Mouse (Mus musculus): ENCODE data around the gene Olfr1314. TPM values are rescaled to one million over a fixed set of nuclear protein-coding genes. Genes with fewer than 3 reads are reported as not detected.

The Olfr1314 gene
- not detected in 2 replicates for polyA plus RNA-seq (2014; fragmentation: Nextera tagmentation; extraction: Ambion mirVana)

GRCm38 (mm10) chr2:112096681-112097080, at the start of gene Olfr1314:
Gene Olfr1314, minus strand, starts transcription at chr2:112096781.
- Histone ChIP-seq H3K4me3 (ENCODE audit: low read depth, low read length) (no peak within 1 kb of the TSS), H3K4me1 (ENCODE audit: control insufficient read depth, insufficient read depth, low read length) (no peaks in the 10 kb centered on the region), H3K4me2 (no peak within 1 kb of the TSS), H3K9ac (ENCODE audit: low read length) (no peak within 1 kb of the TSS), H3K27me3 (ENCODE audit: control insufficient read depth, insufficient read depth, low read length) (no peaks in the 10 kb centered on the region), H3K36me3 (ENCODE audit: control insufficient read depth, insufficient read depth, low read length) (no peaks in the 10 kb centered on the region), H3K9me3 (ENCODE audit: control insufficient read depth, low read length) (no peaks in the 10 kb centered on the region), H3K27ac (ENCODE audit: low read depth, low read length) (no peak within 1 kb of the TSS)
- DNase-seq (ENCODE audit: low spot score, missing footprints), result no peak
- no peak for ATAC-seq (ENCODE audit: low FRiP score)

- no peak within 1 kb of the TSS for H3K4me2 ChIP-seq
- no peak within 1 kb of the TSS for H3K4me3 ChIP-seq (ENCODE audit: low read depth, low read length)
- ATAC-seq (ENCODE audit: low FRiP score), result no peak
- WGBS, result 78% methylated on average over 2 of the region's 2 CpGs
- H3K27me3 ChIP-seq (ENCODE audit: control insufficient read depth, insufficient read depth, low read length), result no peaks in the 10 kb centered on the region
- H3K9ac ChIP-seq (ENCODE audit: low read length), result no peak within 1 kb of the TSS
- no peaks in the 10 kb centered on the region for H3K4me1 ChIP-seq (ENCODE audit: control insufficient read depth, insufficient read depth, low read length)
- no peak for DNase-seq (ENCODE audit: low spot score, missing footprints)
- H3K27ac ChIP-seq (ENCODE audit: low read depth, low read length), result no peak within 1 kb of the TSS
- no peaks in the 10 kb centered on the region for H3K36me3 ChIP-seq (ENCODE audit: control insufficient read depth, insufficient read depth, low read length)
- H3K9me3 ChIP-seq (ENCODE audit: control insufficient read depth, low read length), result no peaks in the 10 kb centered on the region
These were observed 43.4 kb upstream of the Olfr1314 start, which contains the start of gene Olfr1317 for GRCm38 (mm10) chr2:112140029-112140428. Gene Olfr1317, plus strand, starts transcription at chr2:112140329.

GRCm38 (mm10) chr2:112134877-112135276, 38.3 kb upstream of the Olfr1314 start, which contains the start of gene Olfr1316:
Gene Olfr1316, minus strand, starts transcription at chr2:112134977.
- no peaks in the 10 kb centered on the region for H3K36me3 ChIP-seq (ENCODE audit: control insufficient read depth, insufficient read depth, low read length)
- H3K4me2 ChIP-seq, result no peak within 1 kb of the TSS
- no peak within 1 kb of the TSS for H3K4me3 ChIP-seq (ENCODE audit: low read depth, low read length)
- H3K9ac ChIP-seq (ENCODE audit: low read length), result no peak within 1 kb of the TSS
- no peaks in the 10 kb centered on the region for H3K4me1 ChIP-seq (ENCODE audit: control insufficient read depth, insufficient read depth, low read length)
- H3K27ac ChIP-seq (ENCODE audit: low read depth, low read length), result no peak within 1 kb of the TSS
- WGBS, result 87% methylated on average over 2 of the region's 2 CpGs
- H3K27me3 ChIP-seq (ENCODE audit: control insufficient read depth, insufficient read depth, low read length), result no peaks in the 10 kb centered on the region
- no peaks in the 10 kb centered on the region for H3K9me3 ChIP-seq (ENCODE audit: control insufficient read depth, low read length)
- DNase-seq (ENCODE audit: low spot score, missing footprints) (no peak), ATAC-seq (ENCODE audit: low FRiP score) (no peak)

DNA sequence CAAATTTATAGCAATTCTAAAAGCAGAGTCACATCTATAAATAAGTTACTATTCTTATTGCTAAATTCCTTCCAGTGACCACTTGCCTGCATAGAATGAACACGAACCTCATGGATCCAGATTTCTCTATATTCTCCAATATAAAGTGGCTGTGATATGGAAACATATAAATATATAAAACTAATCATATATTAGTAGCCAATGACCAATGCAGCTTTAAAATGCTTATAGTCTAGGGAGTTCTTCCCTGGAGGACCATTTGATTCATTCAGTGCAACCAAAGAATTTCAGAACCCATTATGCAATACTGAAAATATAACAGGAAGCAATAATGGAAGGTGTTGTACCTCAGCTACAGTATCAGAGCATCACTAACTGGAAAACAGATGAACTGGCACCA, 18.8 kb upstream of the Olfr1314 start, which contains the start of gene Olfr1315-ps1:
TSS of gene Olfr1315-ps1 (minus strand) at position 101 of the 400 bp plus-strand sequence.
- Histone ChIP-seq H3K4me1 (ENCODE audit: control insufficient read depth, insufficient read depth, low read length) (no peaks in the 10 kb centered on the region), H3K4me3 (ENCODE audit: low read depth, low read length) (no peak within 1 kb of the TSS), H3K27me3 (ENCODE audit: control insufficient read depth, insufficient read depth, low read length) (no peaks in the 10 kb centered on the region), H3K27ac (ENCODE audit: low read depth, low read length) (no peak within 1 kb of the TSS), H3K9ac (ENCODE audit: low read length) (no peak within 1 kb of the TSS), H3K9me3 (ENCODE audit: control insufficient read depth, low read length) (no peaks in the 10 kb centered on the region), H3K36me3 (ENCODE audit: control insufficient read depth, insufficient read depth, low read length) (no peaks in the 10 kb centered on the region), H3K4me2 (no peak within 1 kb of the TSS)
- WGBS, result 83% methylated on average over 1 of the region's 1 CpGs
- DNase-seq (ENCODE audit: low spot score, missing footprints) (no peak), ATAC-seq (ENCODE audit: low FRiP score) (no peak)

DNA sequence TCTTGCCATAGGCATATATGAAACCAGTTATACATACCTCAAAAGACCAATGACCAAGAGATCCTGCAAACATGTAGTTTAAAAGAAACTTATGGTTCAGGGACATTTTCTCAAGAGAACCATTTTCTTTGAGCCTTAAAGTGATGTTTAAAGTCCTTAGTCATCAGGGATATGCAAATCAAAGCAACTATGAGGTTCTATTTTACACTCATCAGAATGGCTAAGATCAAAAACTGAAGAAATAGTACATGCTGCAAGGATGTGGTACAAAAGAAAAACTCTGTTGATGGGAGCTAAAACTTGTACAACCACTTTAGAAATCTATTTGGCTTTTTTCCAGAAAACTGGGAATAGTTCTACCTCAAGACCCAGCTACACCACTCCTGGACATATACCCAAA, 18.8 kb downstream of the Olfr1314 start, which contains the start of gene Olfr1313:
TSS of gene Olfr1313 (minus strand) at position 101 of the 400 bp plus-strand sequence.
- DNase-seq (ENCODE audit: low spot score, missing footprints) (no peak), ATAC-seq (ENCODE audit: low FRiP score) (no peak)
- Histone ChIP-seq H3K9me3 (ENCODE audit: control insufficient read depth, low read length) (no peaks in the 10 kb centered on the region), H3K9ac (ENCODE audit: low read length) (no peak within 1 kb of the TSS), H3K4me3 (ENCODE audit: low read depth, low read length) (no peak within 1 kb of the TSS), H3K27me3 (ENCODE audit: control insufficient read depth, insufficient read depth, low read length) (no peaks in the 10 kb centered on the region), H3K27ac (ENCODE audit: low read depth, low read length) (no peak within 1 kb of the TSS), H3K4me1 (ENCODE audit: control insufficient read depth, insufficient read depth, low read length) (no peaks in the 10 kb centered on the region), H3K36me3 (ENCODE audit: control insufficient read depth, insufficient read depth, low read length) (no peaks in the 10 kb centered on the region), H3K4me2 (no peak within 1 kb of the TSS)

DNA sequence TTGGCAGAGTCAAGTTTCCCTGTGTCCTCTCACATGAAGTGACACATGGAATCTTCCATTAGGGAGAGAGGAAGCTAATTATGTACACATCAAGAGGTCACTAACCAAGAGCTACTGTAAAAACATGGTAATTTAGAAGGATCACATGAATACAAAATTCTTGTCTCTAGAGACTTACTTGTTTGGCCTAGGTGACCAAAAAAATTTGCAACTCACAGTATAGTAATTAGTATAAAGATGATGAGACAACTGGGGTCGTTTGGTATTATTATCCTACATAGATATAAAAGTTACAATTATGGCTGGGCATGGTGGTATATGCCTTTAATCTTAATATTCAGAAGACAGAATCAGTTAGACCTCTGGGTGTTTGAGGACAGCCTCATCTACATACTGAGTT, 46.4 kb downstream of the Olfr1314 start, which contains the start of gene Olfr1312:
TSS of gene Olfr1312 (minus strand) at position 101 of the 400 bp plus-strand sequence.
- H3K9ac ChIP-seq (ENCODE audit: low read length), result no peak within 1 kb of the TSS
- H3K4me1 ChIP-seq (ENCODE audit: control insufficient read depth, insufficient read depth, low read length), result no peaks in the 10 kb centered on the region
- H3K4me2 ChIP-seq, result no peak within 1 kb of the TSS
- H3K9me3 ChIP-seq (ENCODE audit: control insufficient read depth, low read length), result no peaks in the 10 kb centered on the region
- no peak within 1 kb of the TSS for H3K4me3 ChIP-seq (ENCODE audit: low read depth, low read length)
- H3K27me3 ChIP-seq (ENCODE audit: control insufficient read depth, insufficient read depth, low read length), result no peaks in the 10 kb centered on the region
- no peaks in the 10 kb centered on the region for H3K36me3 ChIP-seq (ENCODE audit: control insufficient read depth, insufficient read depth, low read length)
- DNase-seq (ENCODE audit: low spot score, missing footprints) (no peak), ATAC-seq (ENCODE audit: low FRiP score) (no peak)
- WGBS, result 38% methylated on average over 1 of the region's 1 CpGs
- no peak within 1 kb of the TSS for H3K27ac ChIP-seq (ENCODE audit: low read depth, low read length)

Other genes starting within 250 kb of the Olfr1314 start
- not detected in 2 replicates for gene Olfr1305, start 219.6 kb downstream of the Olfr1314 start, polyA plus RNA-seq (2014; fragmentation: Nextera tagmentation; extraction: Ambion mirVana)
- gene Olfr1306, start 180.5 kb downstream of the Olfr1314 start, polyA plus RNA-seq (2014; fragmentation: Nextera tagmentation; extraction: Ambion mirVana), result not detected in 2 replicates
- gene Olfr1307, start 147.3 kb downstream of the Olfr1314 start, polyA plus RNA-seq (2014; fragmentation: Nextera tagmentation; extraction: Ambion mirVana), result not detected in 2 replicates
- not detected in 2 replicates for gene Olfr1308, start 131.8 kb downstream of the Olfr1314 start, polyA plus RNA-seq (2014; fragmentation: Nextera tagmentation; extraction: Ambion mirVana)
- not detected in 2 replicates for gene Olfr1309, start 106.5 kb downstream of the Olfr1314 start, polyA plus RNA-seq (2014; fragmentation: Nextera tagmentation; extraction: Ambion mirVana)
- gene Olfr1310, start 84.1 kb downstream of the Olfr1314 start, polyA plus RNA-seq (2014; fragmentation: Nextera tagmentation; extraction: Ambion mirVana), result not detected in 2 replicates
- gene Olfr1311, start 72.4 kb downstream of the Olfr1314 start, polyA plus RNA-seq (2014; fragmentation: Nextera tagmentation; extraction: Ambion mirVana), result not detected in 2 replicates
- gene Olfr1312, start 46.5 kb downstream of the Olfr1314 start, polyA plus RNA-seq (2014; fragmentation: Nextera tagmentation; extraction: Ambion mirVana), result not detected in 2 replicates
- not detected in 2 replicates for gene Olfr1313, start 18.9 kb downstream of the Olfr1314 start, polyA plus RNA-seq (2014; fragmentation: Nextera tagmentation; extraction: Ambion mirVana)
- gene Olfr1315-ps1, start 18.7 kb upstream of the Olfr1314 start, polyA plus RNA-seq (2014; fragmentation: Nextera tagmentation; extraction: Ambion mirVana), result not detected in 2 replicates
- gene Olfr1316, start 38.2 kb upstream of the Olfr1314 start, polyA plus RNA-seq (2014; fragmentation: Nextera tagmentation; extraction: Ambion mirVana), result not detected in 2 replicates
- not detected in 2 replicates for gene Olfr1317, start 43.5 kb upstream of the Olfr1314 start, polyA plus RNA-seq (2014; fragmentation: Nextera tagmentation; extraction: Ambion mirVana)
- gene Olfr1318, start 57.4 kb upstream of the Olfr1314 start, polyA plus RNA-seq (2014; fragmentation: Nextera tagmentation; extraction: Ambion mirVana), result not detected in 2 replicates
- gene Lpcat4, start 142.7 kb upstream of the Olfr1314 start, polyA plus RNA-seq (2014; fragmentation: Nextera tagmentation; extraction: Ambion mirVana), result 8.9 and 9.3 TPM in 2 replicates
- not detected in 2 replicates for gene Nutm1, start 162.5 kb upstream of the Olfr1314 start, polyA plus RNA-seq (2014; fragmentation: Nextera tagmentation; extraction: Ambion mirVana)
- 160 and 161 TPM in 2 replicates for gene Nop10, start 165.1 kb upstream of the Olfr1314 start, polyA plus RNA-seq (2014; fragmentation: Nextera tagmentation; extraction: Ambion mirVana)
- gene Slc12a6, start 169.0 kb upstream of the Olfr1314 start, polyA plus RNA-seq (2014; fragmentation: Nextera tagmentation; extraction: Ambion mirVana), result 14.4 and 16.0 TPM in 2 replicates
- gene Gm21985, start 169.5 kb upstream of the Olfr1314 start, polyA plus RNA-seq (2014; fragmentation: Nextera tagmentation; extraction: Ambion mirVana), result not detected in 2 replicates